Mouse (Mus musculus) MEL (cell line): ENCODE results near the gene Dynlrb2. TPM values are rescaled to one million over a fixed set of nuclear protein-coding genes. Genes with fewer than 3 reads are reported as not detected.

Experiments
- DNase-seq: peaks from one replicate; pipeline ENCODE4 v3.0.0; 2011; ENCODE audit warnings: low read depth, low spot score
- H3K27ac ChIP-seq: 2 replicates; pipeline ENCODE4 v1.5.1; 2012; ENCODE audit warnings: low read depth, mild to moderate bottlenecking, control low read depth, low read length, moderate library complexity; ENCODE audit not compliant: control insufficient read depth
- H3K27me3 ChIP-seq, 2 experiments: fragments of 150-350 bp in 1 of 2; sonication (generic) in 1 of 2; 2 replicates each; pipeline ENCODE4 v1.6.1; 2012; ENCODE audit warnings: low read length in 2 of 2, mild to moderate bottlenecking in 2 of 2, improper control_type of control experiment in 1 of 2, moderate library complexity in 1 of 2; ENCODE audit not compliant: insufficient read depth in 2 of 2, control insufficient read depth in 1 of 2
- H3K36me3 ChIP-seq, 2 experiments: 2 replicates each; pipeline ENCODE4 v1.6.1; 2012 to 2014; ENCODE audit warnings: low read length in 2 of 2, improper control_type of control experiment in 1 of 2, inconsistent platforms in 1 of 2, mild to moderate bottlenecking in 1 of 2; ENCODE audit not compliant: insufficient read depth in 2 of 2, control insufficient read depth in 1 of 2
- H3K4me1 ChIP-seq, 2 experiments: fragments of 150-350 bp in 1 of 2; sonication (generic) in 1 of 2; 2 replicates each; pipeline ENCODE4 v1.6.1; 2012; ENCODE audit warnings: low read length in 2 of 2, improper control_type of control experiment in 1 of 2, mild to moderate bottlenecking in 1 of 2; ENCODE audit not compliant: insufficient read depth in 2 of 2, control insufficient read depth in 1 of 2
- H3K4me3 ChIP-seq, 2 experiments: fragments of 150-350 bp in 1 of 2; sonication (generic) in 1 of 2; 2 replicates each; pipeline ENCODE4 v1.5.1; 2012; ENCODE audit warnings: low read depth in 2 of 2, low read length in 2 of 2, mild to moderate bottlenecking in 2 of 2, moderate library complexity in 2 of 2, control low read depth in 1 of 2, improper control_type of control experiment in 1 of 2; ENCODE audit not compliant: control insufficient read depth in 1 of 2, insufficient read depth in 1 of 2
- H3K79me2 ChIP-seq: 2 replicates; pipeline ENCODE4 v1.6.1; 2012; ENCODE audit warnings: mild to moderate bottlenecking, low read length, moderate library complexity; ENCODE audit not compliant: control insufficient read depth, poor library complexity, insufficient read depth
- H3K9ac ChIP-seq: 2 replicates; pipeline ENCODE4 v1.6.1; 2012; ENCODE audit warnings: low read depth, mild to moderate bottlenecking, control low read depth, low read length, moderate library complexity; ENCODE audit not compliant: control insufficient read depth, poor library complexity, severe bottlenecking
- H3K9me3 ChIP-seq: fragments of 150-350 bp; sonication (generic); replicated peaks from 2 replicates; pipeline ENCODE4 v1.6.1; 2012; ENCODE audit warnings: mild to moderate bottlenecking, low read length, improper control_type of control experiment, moderate library complexity; ENCODE audit not compliant: insufficient read depth
- BHLHE40 ChIP-seq: IDR thresholded peaks from 2 replicates; pipeline ENCODE4 v1.6.1; 2012; ENCODE audit warnings: low read depth, mild to moderate bottlenecking, inconsistent platforms, low read length, improper control_type of control experiment, borderline replicate concordance
- CHD2 ChIP-seq: IDR thresholded peaks from 2 replicates; pipeline ENCODE4 v1.6.1; 2011; ENCODE audit warnings: low read length, improper control_type of control experiment
- ELF1 ChIP-seq: IDR thresholded peaks from 2 replicates; pipeline ENCODE4 v1.6.1; 2014; ENCODE audit warnings: low read depth, mild to moderate bottlenecking, inconsistent platforms, low read length, improper control_type of control experiment, moderate library complexity
- EP300 ChIP-seq, 2 experiments: IDR thresholded peaks; 2 replicates each; pipeline ENCODE4 v1.6.1; 2011; ENCODE audit warnings: improper control_type of control experiment in 2 of 2, low read length in 2 of 2, low read depth in 1 of 2, mild to moderate bottlenecking in 1 of 2
- ETS1 ChIP-seq: IDR thresholded peaks from 2 replicates; pipeline ENCODE4 v1.6.1; 2012; ENCODE audit warnings: low read depth, mild to moderate bottlenecking, inconsistent platforms, low read length, improper control_type of control experiment, moderate library complexity
- GABPA ChIP-seq: IDR thresholded peaks from 2 replicates; pipeline ENCODE4 v1.6.1; 2012; ENCODE audit warnings: low read depth, mild to moderate bottlenecking, inconsistent platforms, low read length, improper control_type of control experiment, moderate library complexity
- GATA1 ChIP-seq: IDR thresholded peaks from 2 replicates; pipeline ENCODE4 v1.6.1; 2011; ENCODE audit warnings: low read depth, low read length, improper control_type of control experiment
- JUND ChIP-seq: IDR thresholded peaks from 2 replicates; pipeline ENCODE4 v1.6.1; 2011; ENCODE audit warnings: low read depth, mild to moderate bottlenecking, improper control_type of control experiment, low read length
- KAT2A ChIP-seq: conservative IDR thresholded peaks from 2 replicates; pipeline ENCODE4 v1.6.1; 2012; ENCODE audit warnings: low read depth, low read length, improper control_type of control experiment, inconsistent platforms
- MAFK ChIP-seq: IDR thresholded peaks from 2 replicates; pipeline ENCODE4 v1.6.1; 2011; ENCODE audit warnings: low read depth, mild to moderate bottlenecking, low read length, improper control_type of control experiment, borderline replicate concordance
- MAZ ChIP-seq: IDR thresholded peaks from 2 replicates; pipeline ENCODE4 v1.6.1; 2012; ENCODE audit warnings: low read depth, mild to moderate bottlenecking, inconsistent platforms, low read length, improper control_type of control experiment
- MEF2A ChIP-seq: IDR thresholded peaks from 2 replicates; pipeline ENCODE4 v1.6.1; 2014; ENCODE audit warnings: low read depth, mild to moderate bottlenecking, inconsistent platforms, low read length, improper control_type of control experiment; ENCODE audit not compliant: poor library complexity, insufficient replicate concordance, severe bottlenecking; ENCODE audit errors: extremely low read depth
- MXI1 ChIP-seq: IDR thresholded peaks from 2 replicates; pipeline ENCODE4 v1.6.1; 2011; ENCODE audit warnings: mild to moderate bottlenecking, low read depth, low read length, improper control_type of control experiment
- MYB ChIP-seq: IDR thresholded peaks from 2 replicates; pipeline ENCODE4 v1.6.1; 2011; ENCODE audit warnings: mild to moderate bottlenecking, low read depth, low read length, improper control_type of control experiment
- NELFE ChIP-seq: IDR thresholded peaks from 2 replicates; pipeline ENCODE4 v1.6.1; 2011; ENCODE audit warnings: low read depth, low read length, improper control_type of control experiment
- POLR2A ChIP-seq, 2 experiments: IDR thresholded peaks; 2 replicates each; pipeline ENCODE4 v1.6.1; 2011 to 2012; ENCODE audit warnings: low read length in 2 of 2, mild to moderate bottlenecking in 2 of 2, control low read depth in 1 of 2, improper control_type of control experiment in 1 of 2, low read depth in 1 of 2, moderate library complexity in 1 of 2; ENCODE audit not compliant: control insufficient read depth in 1 of 2, insufficient read depth in 1 of 2, poor library complexity in 1 of 2
- POLR2AphosphoS5 ChIP-seq: IDR thresholded peaks from 2 replicates; pipeline ENCODE4 v1.6.1; 2012; ENCODE audit warnings: low read depth, borderline replicate concordance, mild to moderate bottlenecking, inconsistent platforms, low read length, moderate library complexity, mixed read lengths
- RAD21 ChIP-seq: IDR thresholded peaks from 2 replicates; pipeline ENCODE4 v1.6.1; 2011; ENCODE audit warnings: mild to moderate bottlenecking, low read depth, low read length, improper control_type of control experiment
- TCF12 ChIP-seq: IDR thresholded peaks from 2 replicates; pipeline ENCODE4 v1.6.1; 2014; ENCODE audit warnings: low read depth, mild to moderate bottlenecking, inconsistent platforms, low read length, improper control_type of control experiment, moderate library complexity
- ZNF384 ChIP-seq: IDR thresholded peaks from 2 replicates; pipeline ENCODE4 v1.6.1; 2012; ENCODE audit warnings: low read depth, mild to moderate bottlenecking, inconsistent platforms, low read length, improper control_type of control experiment
- polyA plus RNA-seq, 2 experiments: library from polyadenylated mRNA; stranded (reverse) in 1 of 2; unstranded in 1 of 2; fragments of >175 nt in 1 of 2; fragments of >200 nt in 1 of 2; gene quantifications; 2 replicates each; pipeline versions ENCODE4 v1.2.1 to v1.2.4; 2012; ENCODE audit warnings: low replicate concordance in 2 of 2, low read depth in 1 of 2; ENCODE audit not compliant: insufficient read length in 2 of 2, insufficient read depth in 1 of 2, missing spikeins in 1 of 2
- total RNA-seq: library from RNA; depleted of rRNA; stranded (reverse); fragments of 300-350 nt; gene quantifications from 2 replicates; pipeline ENCODE4 v1.2.3, GENCODE M21; 2012

The Dynlrb2 gene
- total and polyA plus RNA-seq, 3 experiments, result not detected

- no peak overlapping the region for H3K27ac ChIP-seq
- H3K4me1 ChIP-seq, result no peaks in the 10 kb centered on the region
- no peaks in the 10 kb centered on the region for H3K27me3 ChIP-seq
- no peaks in the 10 kb centered on the region for H3K79me2 ChIP-seq
- no peak for DNase-seq
- no peak overlapping the region for H3K4me3 ChIP-seq
- no peak overlapping the region for H3K9ac ChIP-seq
- TF ChIP-seq MEF2A (no peak), ELF1 (no peak)
- no peaks in the 10 kb centered on the region for H3K9me3 ChIP-seq
- H3K36me3 ChIP-seq, result no peaks in the 10 kb centered on the region
Measured at GRCm38 (mm10) chr8:116521641-116522040, 16.9 kb downstream of the Dynlrb2 start.

- H3K9ac ChIP-seq, result no peak overlapping the region
- H3K27ac ChIP-seq, result no peak overlapping the region
- no peaks in the 10 kb centered on the region for H3K9me3 ChIP-seq
- H3K36me3 ChIP-seq, result no peaks in the 10 kb centered on the region
- no peak overlapping the region for H3K4me3 ChIP-seq
- no peak for DNase-seq
- no peaks in the 10 kb centered on the region for H3K27me3 ChIP-seq
- no peaks in the 10 kb centered on the region for H3K4me1 ChIP-seq
- TF ChIP-seq MYB (no peak), RAD21 (no peak), MXI1 (no peak), TCF12 (no peak), POLR2A (IDR thresholded peaks at IDR 0.05; ENCODE audit: control insufficient read depth in 1 of 2, insufficient read depth in 1 of 2, low read depth in 1 of 2, low read length in 2 of 2, poor library complexity in 1 of 2) (no peak), MEF2A (no peak), ETS1 (no peak), ZNF384 (no peak), EP300 (IDR thresholded peaks at IDR 0.05; ENCODE audit: low read depth in 1 of 2, low read length in 2 of 2) (no peak), CHD2 (no peak), POLR2AphosphoS5 (no peak), MAZ (no peak), MAFK (no peak), BHLHE40 (no peak), NELFE (no peak), KAT2A (no peak), GABPA (no peak), GATA1 (no peak), JUND (no peak)
- TF ChIP-seq, all 39 proteins: peak for 0
- H3K79me2 ChIP-seq, result no peaks in the 10 kb centered on the region
Measured at GRCm38 (mm10) chr8:116522104-116522767, 17.5 kb downstream of the Dynlrb2 start.
